Mouse (Mus musculus) liver, embryonic 11.5 days (tissue): ENCODE results near the gene Zfp184. TPM values are rescaled to one million over a fixed set of nuclear protein-coding genes. Genes with fewer than 3 reads are reported as not detected.

Experiments
- ATAC-seq: fragments of 200-750 bp; cut with Nextera tagmentation; replicated peaks from 2 replicates; pipeline ENCODE4 v1.8.0; 2017; ENCODE audit warnings: moderate number of reproducible peaks, mild to moderate bottlenecking, moderate TSS enrichment, moderate library complexity; ENCODE audit not compliant: low FRiP score
- DNase-seq: peaks from one replicate; pipeline ENCODE4 v3.0.0-alpha.2; 2017; ENCODE audit warnings: low spot score
- H3K27ac ChIP-seq: fragments of 300-500 bp; sonication (generic); 2 replicates; pipeline ENCODE4 v1.5.1; 2014; ENCODE audit warnings: mild to moderate bottlenecking, low read depth, low read length, control low read depth
- H3K27me3 ChIP-seq: fragments of 300-500 bp; sonication (generic); replicated peaks from 2 replicates; pipeline ENCODE4 v1.6.1; 2014; ENCODE audit warnings: low read length, mixed read lengths; ENCODE audit not compliant: control insufficient read depth, insufficient read depth
- H3K36me3 ChIP-seq: fragments of 300-500 bp; sonication (generic); 2 replicates; pipeline ENCODE4 v1.6.1; 2014; ENCODE audit warnings: mild to moderate bottlenecking, low read length, moderate library complexity, mixed read lengths; ENCODE audit not compliant: control insufficient read depth, insufficient read depth
- H3K4me1 ChIP-seq: fragments of 300-500 bp; sonication (generic); replicated peaks from 2 replicates; pipeline ENCODE4 v1.6.1; 2014; ENCODE audit warnings: low read length, mixed read lengths; ENCODE audit not compliant: control insufficient read depth, insufficient read depth
- H3K4me2 ChIP-seq: fragments of 300-500 bp; sonication (generic); 2 replicates; pipeline ENCODE4 v1.6.1; 2014; ENCODE audit warnings: mild to moderate bottlenecking, control low read depth, moderate library complexity
- H3K4me3 ChIP-seq: fragments of 300-500 bp; sonication (generic); 2 replicates; pipeline ENCODE4 v1.5.1; 2014; ENCODE audit warnings: low read depth, low read length, control low read depth
- H3K9ac ChIP-seq: fragments of 300-500 bp; sonication (generic); 2 replicates; pipeline ENCODE4 v1.6.1; 2014; ENCODE audit warnings: low read depth, low read length, control low read depth
- H3K9me3 ChIP-seq: fragments of 300-500 bp; sonication (generic); 2 replicates; pipeline ENCODE4 v1.6.1; 2016; ENCODE audit warnings: low read length, inconsistent platforms, mixed read lengths; ENCODE audit not compliant: control insufficient read depth
- WGBS: fragments of 180-500 bp; shearing (Covaris S2); extraction: QIAGEN DNeasy Blood & Tissue Kit; methylation state at CpG from one replicate; pipeline ENCODE4 v1.1.7; 2014; 5-methylcytosine and 5-hydroxymethylcytosine counted together
- microRNA counts: library from miRNA; unstranded; fragments of <30 nt; microRNA quantifications from one replicate; lab custom pipeline; 2015
- microRNA-seq: library from miRNA; unstranded; fragments of <30 nt; microRNA quantifications from one replicate; pipeline ENCODE4, GENCODE M21; 2017; ENCODE audit warnings: borderline number of aligned reads
- polyA plus RNA-seq: library from polyadenylated mRNA; unstranded; fragments of >200 nt; fragmentation: Nextera tagmentation; extraction: Ambion mirVana; gene quantifications from 2 replicates; pipeline ENCODE4 v1.2.1, GENCODE M21; 2014

Zfp184 gene
- polyA plus RNA-seq, 1 experiment from 2014 or later = 5.1 TPM

DNA sequence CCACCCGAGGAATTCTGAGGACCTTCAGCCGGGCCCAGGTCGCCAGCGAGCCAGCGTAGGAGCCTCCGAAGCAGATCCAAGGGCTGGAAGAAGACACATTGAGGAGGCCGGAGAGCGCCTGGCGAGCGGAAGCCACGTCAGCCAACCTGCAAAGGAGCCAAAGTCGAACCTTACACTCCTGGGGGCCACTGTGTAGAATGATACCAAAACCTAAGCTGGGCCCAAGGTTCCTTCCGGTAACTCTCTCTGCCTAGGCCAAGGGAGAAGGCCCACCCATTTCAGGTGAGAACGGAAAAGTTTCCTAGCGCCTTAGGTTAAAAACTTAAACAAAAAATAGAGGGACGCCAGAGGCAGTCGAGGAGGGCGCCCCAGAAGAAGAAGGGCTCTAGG, 62.2 kb downstream of the Zfp184 start:
- Histone ChIP-seq H3K27ac (no peak overlapping the region), H3K9ac (no peak overlapping the region), H3K36me3 (no peaks in the 10 kb centered on the region), H3K4me2 (peak overlapping the region; percentile 98), H3K27me3 (peaks cover 92% of the 10 kb centered on the region), H3K4me3 (peak overlapping the region; percentile 67), H3K9me3 (no peaks in the 10 kb centered on the region), H3K4me1 (peaks cover 10% of the 10 kb centered on the region; the same call in 1 of the 2 replicates)
- WGBS = 5% methylated on average over 18 of the region's 18 CpGs
- ATAC-seq (no peak), DNase-seq (no peak)

DNA sequence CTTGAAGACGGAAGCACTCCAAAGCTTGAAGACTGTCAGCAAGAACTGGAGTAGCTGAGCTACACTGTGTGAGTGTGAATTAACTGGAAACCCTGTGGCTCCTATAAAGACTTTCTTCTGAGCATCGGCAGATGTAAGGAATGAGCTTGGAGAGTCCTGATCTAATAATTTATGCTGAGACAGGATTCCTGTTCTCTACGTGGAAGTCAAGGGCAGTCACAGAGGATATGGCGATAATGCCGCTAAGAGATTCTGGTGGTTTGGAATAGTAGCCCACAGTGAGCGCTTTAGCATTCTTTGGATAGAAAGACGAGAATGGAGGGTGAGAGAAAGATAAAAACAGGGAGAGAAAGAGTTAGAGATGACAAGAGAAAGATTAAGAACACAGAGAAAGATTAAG, 63.0 kb downstream of the Zfp184 start:
- Histone ChIP-seq H3K27ac (no peak overlapping the region), H3K9ac (no peak overlapping the region), H3K4me1 (peaks cover 10% of the 10 kb centered on the region; the same call in 1 of the 2 replicates), H3K9me3 (no peaks in the 10 kb centered on the region), H3K4me3 (no peak overlapping the region), H3K36me3 (no peaks in the 10 kb centered on the region), H3K4me2 (no peak overlapping the region), H3K27me3 (peaks cover 93% of the 10 kb centered on the region)
- 56% methylated on average over 7 of the region's 7 CpGs for WGBS
- DNase-seq (no peak), ATAC-seq (no peak)

DNA sequence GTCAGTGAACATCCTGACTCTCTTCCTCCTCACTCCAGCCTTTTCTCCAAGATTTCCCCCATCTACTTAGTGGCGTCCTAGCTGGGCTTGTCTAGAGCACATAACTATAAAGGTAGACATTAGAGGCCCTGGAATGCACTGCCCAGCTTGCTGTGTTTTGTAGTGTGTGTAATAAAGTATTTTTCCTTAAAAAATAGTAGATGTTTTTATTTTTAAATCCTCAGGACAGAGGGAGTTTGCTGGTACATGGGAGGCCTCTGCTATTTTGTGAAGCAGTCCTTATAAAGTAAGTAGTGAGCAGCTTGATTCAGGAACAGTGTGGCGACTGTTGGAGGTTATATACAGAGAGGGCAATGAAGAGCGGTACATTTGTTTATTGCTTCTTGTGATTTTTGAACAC, 63.8 kb downstream of the Zfp184 start:
- no peak overlapping the region for H3K4me2 ChIP-seq
- no peak overlapping the region for H3K4me3 ChIP-seq
- 85% methylated on average over 3 of the region's 3 CpGs for WGBS
- H3K4me1 ChIP-seq = peaks cover 12% of the 10 kb centered on the region; the same call in 1 of the 2 replicates
- H3K36me3 ChIP-seq = no peaks in the 10 kb centered on the region
- H3K9me3 ChIP-seq = no peaks in the 10 kb centered on the region
- H3K9ac ChIP-seq = no peak overlapping the region
- peaks cover 91% of the 10 kb centered on the region for H3K27me3 ChIP-seq
- DNase-seq (no peak), ATAC-seq (no peak)
- H3K27ac ChIP-seq = no peak overlapping the region

DNA sequence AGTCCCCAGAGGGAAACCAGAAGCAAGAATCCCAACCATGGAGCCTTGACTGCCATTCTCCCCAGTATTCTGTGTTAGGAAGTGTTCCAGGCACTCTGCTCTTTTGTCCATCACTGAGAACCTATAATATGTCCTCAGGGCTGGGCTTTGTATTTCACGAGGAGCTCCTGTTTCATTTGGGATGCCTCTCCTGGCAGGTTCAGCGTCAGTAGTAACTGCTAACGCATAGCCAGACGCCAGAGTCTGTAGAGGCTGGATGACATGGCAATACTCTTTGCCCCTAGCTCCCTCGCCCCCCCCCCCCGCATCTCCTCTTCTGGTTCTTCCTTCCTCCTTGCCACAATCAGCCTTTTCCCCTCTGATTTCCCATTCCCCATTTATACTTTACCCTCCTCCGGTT, 64.7 kb downstream of the Zfp184 start, which contains the start of gene Prss16:
Prss16 (minus strand) TSS at position 101 of the 400 bp plus-strand sequence.
- ATAC-seq = no peak

More for the DNA sequence above, 64.7 kb downstream of the Zfp184 start, which contains the start of gene Prss16:
- WGBS = 26% methylated on average over 6 of the region's 7 CpGs
- Histone ChIP-seq H3K4me3 (no peak within 1 kb of the TSS), H3K9me3 (no peaks in the 10 kb centered on the region), H3K27ac (no peak within 1 kb of the TSS), H3K36me3 (no peaks in the 10 kb centered on the region), H3K4me1 (peaks cover 16% of the 10 kb centered on the region; the same call in 1 of the 2 replicates), H3K9ac (no peak within 1 kb of the TSS), H3K4me2 (no peak within 1 kb of the TSS), H3K27me3 (peaks cover 90% of the 10 kb centered on the region)
- no peak for DNase-seq

MicroRNAs encoded within 50 kb of the gene (microRNA counts, 519-probe panel; counts per million panel counts)
- microRNA mmu-miR-1983 (lab: Ali Mortazavi, UCI) = 6,264 counts per million, percentile 72 among the panel's probes with 10 or more counts

Small RNA genes within 50 kb of the gene (microRNA-seq; reads per million reads assigned to microRNA genes)
- 10.9 reads per million, percentile 23 among the genes with 10 or more reads in this experiment for gene Gm44456
- 2,931 reads per million, percentile 85 among the genes with 10 or more reads in this experiment for gene Mir1983

Other genes starting within 250 kb of the Zfp184 start
- not detected in 2 replicates for gene Olfr1359, start 247.0 kb upstream of the Zfp184 start, polyA plus RNA-seq
- 1.1 and 1.6 TPM in 2 replicates for gene Hist1h2bl, start 229.0 kb upstream of the Zfp184 start, polyA plus RNA-seq
- 6.2 and 10.1 TPM in 2 replicates for gene Hist1h2ai, start 228.7 kb upstream of the Zfp184 start, polyA plus RNA-seq
- 4.5 and 6.5 TPM in 2 replicates for gene Hist1h3h, start 227.4 kb upstream of the Zfp184 start, polyA plus RNA-seq
- gene Hist1h2bm, start 223.1 kb upstream of the Zfp184 start, polyA plus RNA-seq = 4.2 and 5.1 TPM in 2 replicates
- gene Hist1h4j, start 210.0 kb upstream of the Zfp184 start, polyA plus RNA-seq = 0.80 and 1.1 TPM in 2 replicates
- gene Hist1h4k, start 194.6 kb upstream of the Zfp184 start, polyA plus RNA-seq = 2.4 and 5.1 TPM in 2 replicates
- gene Hist1h2ak, start 191.3 kb upstream of the Zfp184 start, polyA plus RNA-seq = 7.6 and 7.7 TPM in 2 replicates
- gene Hist1h2bn, start 191.0 kb upstream of the Zfp184 start, polyA plus RNA-seq = 1.9 and 2.0 TPM in 2 replicates
- gene Hist1h1b, start 164.5 kb upstream of the Zfp184 start, polyA plus RNA-seq = 19.0 and 20.4 TPM in 2 replicates
- 194 and 232 TPM in 2 replicates for gene Hist1h3i, start 161.7 kb upstream of the Zfp184 start, polyA plus RNA-seq
- 5.8 and 12.6 TPM in 2 replicates for gene Hist1h2an, start 157.9 kb upstream of the Zfp184 start, polyA plus RNA-seq
- gene Hist1h2bp, start 157.6 kb upstream of the Zfp184 start, polyA plus RNA-seq = 0.86 and 1.6 TPM in 2 replicates
- gene Hist1h2bq, start 134.9 kb upstream of the Zfp184 start, polyA plus RNA-seq = 12.7 and 19.5 TPM in 2 replicates
- 2.2 TPM in 1 of 2 replicates, not detected in the other for gene Hist1h2ao, start 134.6 kb upstream of the Zfp184 start, polyA plus RNA-seq
- gene Hist1h4m, start 133.3 kb upstream of the Zfp184 start, polyA plus RNA-seq = not detected in 2 replicates
- 14.6 and 15.4 TPM in 2 replicates for gene Hist1h4n, start 112.9 kb upstream of the Zfp184 start, polyA plus RNA-seq
- 4,759 and 5,033 TPM in 2 replicates for gene Hist1h2ap, start 111.6 kb upstream of the Zfp184 start, polyA plus RNA-seq
- gene Hist1h2br, start 111.4 kb upstream of the Zfp184 start, polyA plus RNA-seq = 12.6 and 19.7 TPM in 2 replicates
- gene Pom121l2, start 36.1 kb downstream of the Zfp184 start, polyA plus RNA-seq = not detected in 2 replicates
- 0.48 and 0.86 TPM in 2 replicates for gene Prss16, start 64.6 kb downstream of the Zfp184 start, polyA plus RNA-seq
- 10.7 and 13.3 TPM in 2 replicates for gene Hist1h2ah, start 90.5 kb downstream of the Zfp184 start, polyA plus RNA-seq
- gene Hist1h2bk, start 90.8 kb downstream of the Zfp184 start, polyA plus RNA-seq = 4.1 and 4.6 TPM in 2 replicates
- 36.9 and 39.3 TPM in 2 replicates for gene Hist1h4i, start 96.3 kb downstream of the Zfp184 start, polyA plus RNA-seq
- 26.4 and 36.7 TPM in 2 replicates for gene Hist1h2ag, start 97.8 kb downstream of the Zfp184 start, polyA plus RNA-seq
- gene Hist1h2bj, start 98.1 kb downstream of the Zfp184 start, polyA plus RNA-seq = 11.2 and 13.2 TPM in 2 replicates
- not detected in 2 replicates for gene Vmn1r188, start 139.3 kb downstream of the Zfp184 start, polyA plus RNA-seq
- gene Vmn1r189, start 160.7 kb downstream of the Zfp184 start, polyA plus RNA-seq = not detected in 2 replicates
- gene Vmn1r191, start 238.9 kb downstream of the Zfp184 start, polyA plus RNA-seq = not detected in 2 replicates
- not detected in 2 replicates for gene Vmn1r192, start 246.0 kb downstream of the Zfp184 start, polyA plus RNA-seq